ENCODE assay signal across 33 mouse cellular contexts in the genomic region with DNA sequence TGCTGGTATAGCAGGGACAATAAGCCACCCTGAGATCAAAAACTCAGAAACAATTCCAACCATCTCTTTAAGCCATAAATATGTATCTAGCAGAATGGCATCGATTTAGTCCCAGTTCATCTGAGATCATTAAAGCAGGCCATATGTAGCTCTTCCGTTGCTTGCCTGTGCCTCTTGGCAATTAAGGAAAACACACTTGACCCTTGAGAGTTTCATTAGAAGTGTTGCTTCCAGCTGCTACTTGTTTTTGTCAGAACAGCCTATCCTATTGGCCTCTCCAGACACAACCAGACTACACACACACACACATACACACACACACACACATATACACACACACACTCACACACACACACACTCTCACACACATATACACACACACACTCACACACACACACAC.
"Had no signal": no experiment of that assay in that cellular context is flagged by ENCODE, and none has a peak within 500 bp of the region (broad histone marks: within the 10 kb centered on the region; RNA-seq: fewer than 3 reads in every experiment).

No protein-coding gene starts in this region.

- H3K36me3 ChIP-seq: heart, embryonic 10.5 days; heart, embryonic 12.5 days; heart, embryonic 13.5 days; heart, embryonic 15.5 days; hindbrain, embryonic 10.5 days; hindbrain, embryonic 12.5 days; hindbrain, embryonic 13.5 days; hindbrain, embryonic 15.5 days; intestine, embryonic 15.5 days; kidney, embryonic 15.5 days had no signal

- DNase-seq: heart, postnatal 10 days; heart, postnatal 14 days; heart, postnatal 36 days; heart, postnatal 4 days; kidney, adult 11 months; kidney, adult 18-20 months; kidney, adult 2 months; kidney, adult 8-10 months; kidney, adult 9 months; kidney, postnatal 10 days; kidney, postnatal 14 days; kidney, postnatal 25 days; kidney, postnatal 36 days; layer of hippocampus, adult 9-11 months; layer of hippocampus, postnatal 36 days had no signal

- H3K27me3 ChIP-seq: heart, embryonic 12.5 days; heart, embryonic 13.5 days; heart, embryonic 15.5 days; hindbrain, embryonic 12.5 days; hindbrain, embryonic 13.5 days; hindbrain, embryonic 15.5 days; intestine, embryonic 15.5 days; kidney, embryonic 15.5 days had no signal

- H3K9ac ChIP-seq: heart, embryonic 12.5 days; heart, embryonic 13.5 days; heart, embryonic 15.5 days; hindbrain, embryonic 12.5 days; hindbrain, embryonic 13.5 days; hindbrain, embryonic 14.5 days; hindbrain, embryonic 15.5 days; intestine, embryonic 15.5 days; kidney, embryonic 15.5 days had no signal

- ATAC-seq: hindbrain, embryonic 16.5 days; hindbrain, postnatal 0 days; inflammation-experienced regulatory T-cells, adult 6 months; intestine, embryonic 15.5 days; intestine, embryonic 16.5 days; intestine, postnatal 0 days had no signal

- H3K4me1 ChIP-seq: heart, embryonic 10.5 days; heart, embryonic 12.5 days; heart, embryonic 15.5 days; hindbrain, embryonic 10.5 days; hindbrain, embryonic 12.5 days; hindbrain, embryonic 13.5 days; hindbrain, embryonic 15.5 days; intestine, embryonic 15.5 days; kidney, embryonic 15.5 days had no signal

- H3K9me3 ChIP-seq: heart, embryonic 10.5 days; heart, embryonic 12.5 days; heart, embryonic 13.5 days; heart, embryonic 15.5 days; hindbrain, embryonic 10.5 days; hindbrain, embryonic 12.5 days; hindbrain, embryonic 13.5 days; hindbrain, embryonic 15.5 days; intestine, embryonic 15.5 days; kidney, embryonic 15.5 days had no signal

- H3K27ac ChIP-seq: heart, embryonic 10.5 days; heart, embryonic 13.5 days; heart, embryonic 15.5 days; hindbrain, embryonic 10.5 days; hindbrain, embryonic 12.5 days; hindbrain, embryonic 13.5 days; hindbrain, embryonic 14.5 days; hindbrain, embryonic 15.5 days; hindbrain, postnatal 0 days; intestine, embryonic 15.5 days; kidney, embryonic 15.5 days; layer of hippocampus, adult 2 months had no signal

- H3K4me2 ChIP-seq: heart, embryonic 11.5 days; heart, embryonic 12.5 days; heart, embryonic 13.5 days; heart, embryonic 15.5 days; hindbrain, embryonic 12.5 days; hindbrain, embryonic 13.5 days; hindbrain, embryonic 14.5 days; hindbrain, embryonic 15.5 days; intestine, embryonic 15.5 days; kidney, embryonic 15.5 days had no signal

- H3K4me3 ChIP-seq: heart, embryonic 10.5 days; heart, embryonic 12.5 days; heart, embryonic 13.5 days; heart, embryonic 15.5 days; hindbrain, embryonic 10.5 days; hindbrain, embryonic 12.5 days; hindbrain, embryonic 13.5 days; hindbrain, embryonic 15.5 days; intestine, embryonic 15.5 days; kidney, embryonic 15.5 days; layer of hippocampus, adult 2 months had no signal
